ENCODE assay signal across 10 mouse cellular contexts in genomic region chr10:12615723-12616122, GRCm38 (mm10).
A peak's percentile ranks its signal among the peaks of the same experiment; 100 is the strongest.
DNase-seq lines count a peak whose midpoint lies in the region; ATAC-seq and TF ChIP-seq lines count a peak whose summit lies in the region.
"Had no signal": no experiment of that assay in that cellular context is flagged by ENCODE, and none has a peak within 500 bp of the region (broad histone marks: within the 10 kb centered on the region; RNA-seq: fewer than 3 reads in every experiment).

No protein-coding gene starts in this region.

- no peak for TF ChIP-seq EP300 in stomach, postnatal 0 days (optimal IDR thresholded peaks at IDR 0.05)

- H3K27me3 ChIP-seq in forebrain, embryonic 13.5 days, result no peaks in the 10 kb centered on the region
- no peaks in the 10 kb centered on the region for H3K27me3 ChIP-seq in forebrain, embryonic 10.5 days (ENCODE audit: poor library complexity, severe bottlenecking)
- no peaks in the 10 kb centered on the region for H3K27me3 ChIP-seq in midbrain, embryonic 11.5 days (ENCODE audit: control insufficient read depth, insufficient read depth, low read length)
- H3K27me3 ChIP-seq in midbrain, embryonic 16.5 days (ENCODE audit: control insufficient read depth, insufficient read depth, low read depth, low read length), result no peaks in the 10 kb centered on the region
- no peaks in the 10 kb centered on the region for H3K27me3 ChIP-seq in embryonic facial prominence, embryonic 11.5 days (ENCODE audit: control insufficient read depth, insufficient read depth, low read length)
- H3K27me3 ChIP-seq in stomach, postnatal 0 days (ENCODE audit: control insufficient read depth, insufficient read depth, low read length), result no peaks in the 10 kb centered on the region
- H3K27me3 ChIP-seq: limb, embryonic 13.5 days had no signal

- no peaks in the 10 kb centered on the region for H3K9me3 ChIP-seq in forebrain, embryonic 13.5 days (replicated peaks)
- no peaks in the 10 kb centered on the region for H3K9me3 ChIP-seq in forebrain, embryonic 10.5 days
- H3K9me3 ChIP-seq in midbrain, embryonic 11.5 days (ENCODE audit: control insufficient read depth, low read length), result no peaks in the 10 kb centered on the region
- no peaks in the 10 kb centered on the region for H3K9me3 ChIP-seq in midbrain, embryonic 16.5 days (replicated peaks; ENCODE audit: control insufficient read depth, low read length, poor library complexity, severe bottlenecking)
- no peaks in the 10 kb centered on the region for H3K9me3 ChIP-seq in embryonic facial prominence, embryonic 11.5 days (replicated peaks; ENCODE audit: control insufficient read depth, low read length)
- H3K9me3 ChIP-seq in stomach, postnatal 0 days (ENCODE audit: control insufficient read depth, low read length), result no peaks in the 10 kb centered on the region
- H3K9me3 ChIP-seq: G1E; limb, embryonic 13.5 days had no signal

- no peak overlapping the region for H3K4me2 ChIP-seq in forebrain, embryonic 13.5 days
- no peak overlapping the region for H3K4me2 ChIP-seq in midbrain, embryonic 11.5 days
- H3K4me2 ChIP-seq in midbrain, embryonic 16.5 days (ENCODE audit: low read length), result no peak overlapping the region
- no peak overlapping the region for H3K4me2 ChIP-seq in embryonic facial prominence, embryonic 11.5 days (ENCODE audit: low read depth, low read length)
- H3K4me2 ChIP-seq in stomach, postnatal 0 days (replicated peaks; ENCODE audit: low read depth), result no peak overlapping the region

- no peak overlapping the region for H3K9ac ChIP-seq in forebrain, embryonic 13.5 days
- no peak overlapping the region for H3K9ac ChIP-seq in midbrain, embryonic 11.5 days (ENCODE audit: low read length)
- no peak overlapping the region for H3K9ac ChIP-seq in midbrain, embryonic 16.5 days (ENCODE audit: low read depth, low read length)
- H3K9ac ChIP-seq in embryonic facial prominence, embryonic 11.5 days (replicated peaks; ENCODE audit: low read length), result no peak overlapping the region
- H3K9ac ChIP-seq in stomach, postnatal 0 days (ENCODE audit: low read length), result no peak overlapping the region

- DNase-seq in forebrain, embryonic 10.5 days (ENCODE audit: extremely low spot score, low spot score), result no peak
- peak; percentile 91 for DNase-seq in midbrain, embryonic 11.5 days (ENCODE audit: low spot score, missing footprints)
- peak; percentile 46 for DNase-seq in embryonic facial prominence, embryonic 11.5 days (ENCODE audit: low spot score)
- no peak for DNase-seq in stomach, postnatal 0 days (ENCODE audit: low spot score)
- DNase-seq in right cerebral cortex, adult 2 months (ENCODE audit: low spot score in 2 of 2), result no peak
- no peak for DNase-seq in thymus, postnatal 14 days

- peaks cover 11% of the 10 kb centered on the region; the same call in 1 of the 2 replicates for H3K4me1 ChIP-seq in forebrain, embryonic 13.5 days
- peaks cover 18% of the 10 kb centered on the region for H3K4me1 ChIP-seq in forebrain, embryonic 10.5 days
- H3K4me1 ChIP-seq in midbrain, embryonic 11.5 days (ENCODE audit: control insufficient read depth, insufficient read depth, low read length), result no peaks in the 10 kb centered on the region
- H3K4me1 ChIP-seq in midbrain, embryonic 16.5 days (ENCODE audit: control insufficient read depth, insufficient read depth, low read length), result peaks cover 6% of the 10 kb centered on the region
- no peaks in the 10 kb centered on the region for H3K4me1 ChIP-seq in embryonic facial prominence, embryonic 11.5 days (ENCODE audit: control insufficient read depth, insufficient read depth, low read length)
- no peaks in the 10 kb centered on the region for H3K4me1 ChIP-seq in stomach, postnatal 0 days (replicated peaks; ENCODE audit: control insufficient read depth, insufficient read depth)

- ATAC-seq in forebrain, embryonic 13.5 days, result 0 out of 2 replicates have a peak, but pooled peaks have one; percentile 16
- ATAC-seq in midbrain, embryonic 11.5 days (ENCODE audit: low FRiP score), result 0 out of 2 replicates have a peak, but pooled peaks have one; percentile 40
- ATAC-seq in midbrain, embryonic 16.5 days, result no peak
- ATAC-seq in embryonic facial prominence, embryonic 11.5 days (replicated peaks; ENCODE audit: insufficient number of reproducible peaks, low FRiP score, low TSS enrichment, low read depth), result no peak
- no peak for ATAC-seq in stomach, postnatal 0 days (ENCODE audit: low FRiP score, low TSS enrichment)

- peak; percentile 60 for TF ChIP-seq CTCF in stomach, postnatal 0 days (IDR thresholded peaks at IDR 0.05; ENCODE audit: low read depth)

- 63% methylated on average over 3 of the region's 3 CpGs for WGBS in forebrain, embryonic 13.5 days
- WGBS in forebrain, embryonic 10.5 days, result 48% methylated on average over 3 of the region's 3 CpGs
- WGBS in midbrain, embryonic 11.5 days, result 46% methylated on average over 3 of the region's 3 CpGs
- WGBS in midbrain, embryonic 16.5 days, result 55% methylated on average over 3 of the region's 3 CpGs
- WGBS in embryonic facial prominence, embryonic 11.5 days, result 21% methylated on average over 3 of the region's 3 CpGs
- WGBS in stomach, postnatal 0 days, result 65% methylated on average over 3 of the region's 3 CpGs

- H3K36me3 ChIP-seq in forebrain, embryonic 13.5 days (ENCODE audit: poor library complexity, severe bottlenecking), result no peaks in the 10 kb centered on the region
- no peaks in the 10 kb centered on the region for H3K36me3 ChIP-seq in forebrain, embryonic 10.5 days (replicated peaks)
- no peaks in the 10 kb centered on the region for H3K36me3 ChIP-seq in midbrain, embryonic 11.5 days (ENCODE audit: control insufficient read depth, insufficient read depth, low read length)
- H3K36me3 ChIP-seq in midbrain, embryonic 16.5 days (ENCODE audit: control insufficient read depth, insufficient read depth, low read length), result no peaks in the 10 kb centered on the region
- no peaks in the 10 kb centered on the region for H3K36me3 ChIP-seq in embryonic facial prominence, embryonic 11.5 days (replicated peaks; ENCODE audit: control insufficient read depth, insufficient read depth, low read depth, low read length)
- H3K36me3 ChIP-seq in stomach, postnatal 0 days (ENCODE audit: control insufficient read depth, insufficient read depth, low read length), result no peaks in the 10 kb centered on the region
- H3K36me3 ChIP-seq: limb, embryonic 13.5 days had no signal

- H3K4me3 ChIP-seq in forebrain, embryonic 13.5 days, result no peak overlapping the region
- H3K4me3 ChIP-seq in forebrain, embryonic 10.5 days, result no peak overlapping the region
- H3K4me3 ChIP-seq in midbrain, embryonic 11.5 days (ENCODE audit: low read depth, low read length), result no peak overlapping the region
- no peak overlapping the region for H3K4me3 ChIP-seq in midbrain, embryonic 16.5 days (ENCODE audit: low read depth, low read length)
- no peak overlapping the region for H3K4me3 ChIP-seq in embryonic facial prominence, embryonic 11.5 days (ENCODE audit: low read depth, low read length)
- H3K4me3 ChIP-seq in stomach, postnatal 0 days (ENCODE audit: low read depth, low read length), result no peak overlapping the region

- no peak overlapping the region for H3K27ac ChIP-seq in forebrain, embryonic 13.5 days
- H3K27ac ChIP-seq in forebrain, embryonic 10.5 days, result no peak overlapping the region
- no peak overlapping the region for H3K27ac ChIP-seq in midbrain, embryonic 11.5 days (ENCODE audit: low read depth, low read length)
- H3K27ac ChIP-seq in midbrain, embryonic 16.5 days (ENCODE audit: low read length), result no peak overlapping the region
- no peak overlapping the region for H3K27ac ChIP-seq in embryonic facial prominence, embryonic 11.5 days (replicated peaks; ENCODE audit: low read depth, low read length)
- H3K27ac ChIP-seq in stomach, postnatal 0 days (replicated peaks), result no peak overlapping the region
- H3K27ac ChIP-seq: limb, embryonic 13.5 days had no signal

Comparison
In these comparisons a context has a peak if more than half of its experiments do, and no peak if none do; other contexts are left out.
1. ATAC-seq: peak in forebrain, embryonic 13.5 days (single experiment) and midbrain, embryonic 11.5 days (single experiment); none in midbrain, embryonic 16.5 days (single experiment), embryonic facial prominence, embryonic 11.5 days (single experiment) and stomach, postnatal 0 days (single experiment).
2. DNase-seq: peak in midbrain, embryonic 11.5 days (single experiment) and embryonic facial prominence, embryonic 11.5 days (single experiment); none in forebrain, embryonic 10.5 days (single experiment), stomach, postnatal 0 days (single experiment), right cerebral cortex, adult 2 months (0 of 2) and thymus, postnatal 14 days (single experiment).